Mouse (Mus musculus) cortical plate, adult 2 months (tissue): ENCODE results near the gene Mreg.

ENCODE experiments used
- CTCF ChIP-seq: fragments of 200-500 bp; IDR thresholded peaks from 2 replicates; pipeline ENCODE4 v1.5.1; 2011; ENCODE audit warnings: mild to moderate bottlenecking, control low read depth, low read length; ENCODE audit not compliant: insufficient read depth; ENCODE audit errors: extremely low read depth
- POLR2A ChIP-seq: fragments of 200-500 bp; IDR thresholded peaks from 2 replicates; pipeline ENCODE4 v1.6.1; 2011; ENCODE audit warnings: mild to moderate bottlenecking, low read length, control low read depth; ENCODE audit not compliant: insufficient read depth; ENCODE audit errors: extremely low read depth

DNA sequence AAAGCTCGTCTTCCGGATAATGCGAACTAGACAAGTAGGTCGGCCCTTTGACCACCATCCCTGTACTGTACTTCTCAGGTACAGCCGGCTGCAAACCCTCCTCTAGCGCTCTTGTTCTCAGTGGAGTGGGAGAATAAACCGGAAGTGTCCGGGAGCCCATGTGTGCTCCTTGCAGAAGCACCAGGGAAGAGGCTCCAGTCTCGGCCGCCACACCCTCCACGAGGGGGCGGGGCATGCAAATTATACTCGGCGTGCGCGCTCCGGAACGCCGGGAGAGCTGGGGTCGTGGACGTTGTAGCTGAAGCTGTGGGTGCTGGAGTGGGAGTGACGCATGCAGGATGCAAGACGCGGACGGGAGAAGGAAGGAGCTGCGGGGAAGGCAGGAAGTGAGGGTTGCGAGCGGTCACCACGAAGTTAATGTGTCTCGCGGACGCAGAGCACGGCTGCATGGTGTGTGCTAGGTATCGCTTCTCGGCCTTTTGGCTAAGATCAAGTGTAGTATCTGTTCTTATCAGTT lies 42.5 kb upstream of the Mreg start:
- no peak for TF ChIP-seq CTCF
- peak; percentile 84 for TF ChIP-seq POLR2A
